Mouse (Mus musculus): ENCODE measurements around the gene Qrsl1. TPM values are rescaled to one million over a fixed set of nuclear protein-coding genes. Genes with fewer than 3 reads are reported as not detected.
A peak's percentile ranks its signal among the peaks of the same experiment; 100 is the strongest.

The Qrsl1 gene
- polyA plus RNA-seq, 1 experiment from 2014 or later: 26.1 TPM

- Histone ChIP-seq H3K27me3 (replicated peaks; ENCODE audit: control insufficient read depth, insufficient read depth, low read length) (no peaks in the 10 kb centered on the region), H3K9me3 (ENCODE audit: control insufficient read depth, low read length) (no peaks in the 10 kb centered on the region), H3K9ac (ENCODE audit: low read depth, low read length) (no peak overlapping the region), H3K4me1 (ENCODE audit: control insufficient read depth, insufficient read depth, low read depth, low read length) (no peaks in the 10 kb centered on the region), H3K4me3 (ENCODE audit: low read length) (no peak overlapping the region), H3K27ac (ENCODE audit: low read depth, low read length) (no peak overlapping the region), H3K4me2 (ENCODE audit: low read length) (no peak overlapping the region), H3K36me3 (ENCODE audit: control insufficient read depth, insufficient read depth, low read length) (no peaks in the 10 kb centered on the region)
- 77% methylated on average over 2 of the region's 2 CpGs for WGBS
- no peak for ATAC-seq
These were observed 15.2 kb upstream of the Qrsl1 start for GRCm38 (mm10) chr10:43916737-43917136.

GRCm38 (mm10) chr10:43916181-43916580 is 14.6 kb upstream of the Qrsl1 start:
- Histone ChIP-seq H3K36me3 (ENCODE audit: control insufficient read depth, insufficient read depth, low read length) (no peaks in the 10 kb centered on the region), H3K9me3 (ENCODE audit: control insufficient read depth, low read length) (no peaks in the 10 kb centered on the region), H3K4me1 (ENCODE audit: control insufficient read depth, insufficient read depth, low read depth, low read length) (no peaks in the 10 kb centered on the region), H3K4me2 (ENCODE audit: low read length) (no peak overlapping the region), H3K4me3 (ENCODE audit: low read length) (no peak overlapping the region), H3K27ac (ENCODE audit: low read depth, low read length) (no peak overlapping the region), H3K9ac (ENCODE audit: low read depth, low read length) (no peak overlapping the region), H3K27me3 (replicated peaks; ENCODE audit: control insufficient read depth, insufficient read depth, low read length) (no peaks in the 10 kb centered on the region)
- no peak for ATAC-seq
- 84% methylated on average over 12 of the region's 12 CpGs for WGBS

- Histone ChIP-seq H3K4me2 (ENCODE audit: low read length) (no peak overlapping the region), H3K27ac (ENCODE audit: low read depth, low read length) (no peak overlapping the region), H3K36me3 (ENCODE audit: control insufficient read depth, insufficient read depth, low read length) (peaks cover 3% of the 10 kb centered on the region; the same call in 1 of the 2 replicates), H3K27me3 (replicated peaks; ENCODE audit: control insufficient read depth, insufficient read depth, low read length) (no peaks in the 10 kb centered on the region), H3K9ac (ENCODE audit: low read depth, low read length) (no peak overlapping the region), H3K4me3 (ENCODE audit: low read length) (no peak overlapping the region), H3K4me1 (ENCODE audit: control insufficient read depth, insufficient read depth, low read depth, low read length) (no peaks in the 10 kb centered on the region), H3K9me3 (ENCODE audit: control insufficient read depth, low read length) (no peaks in the 10 kb centered on the region)
- ATAC-seq: no peak
- 90% methylated on average over 3 of the region's 3 CpGs for WGBS
These were observed 10.7 kb upstream of the Qrsl1 start for GRCm38 (mm10) chr10:43912236-43912635.

GRCm38 (mm10) chr10:43910873-43911142 is 9.3 kb upstream of the Qrsl1 start:
- no peaks in the 10 kb centered on the region for H3K27me3 ChIP-seq (replicated peaks; ENCODE audit: control insufficient read depth, insufficient read depth, low read length)
- WGBS: 93% methylated on average over 8 of the region's 8 CpGs
- H3K4me3 ChIP-seq (ENCODE audit: low read length): no peak overlapping the region
- H3K9me3 ChIP-seq (ENCODE audit: control insufficient read depth, low read length): no peaks in the 10 kb centered on the region
- no peak for ATAC-seq
- H3K4me2 ChIP-seq (ENCODE audit: low read length): no peak overlapping the region
- H3K9ac ChIP-seq (ENCODE audit: low read depth, low read length): no peak overlapping the region
- H3K36me3 ChIP-seq (ENCODE audit: control insufficient read depth, insufficient read depth, low read length): peaks cover 3% of the 10 kb centered on the region; the same call in 1 of the 2 replicates
- no peak overlapping the region for H3K27ac ChIP-seq (ENCODE audit: low read depth, low read length)
- no peaks in the 10 kb centered on the region for H3K4me1 ChIP-seq (ENCODE audit: control insufficient read depth, insufficient read depth, low read depth, low read length)

GRCm38 (mm10) chr10:43910032-43910872 is 8.7 kb upstream of the Qrsl1 start:
- H3K27me3 ChIP-seq (replicated peaks; ENCODE audit: control insufficient read depth, insufficient read depth, low read length): no peaks in the 10 kb centered on the region
- 89% methylated on average over 12 of the region's 12 CpGs for WGBS
- no peak overlapping the region for H3K4me2 ChIP-seq (ENCODE audit: low read length)
- H3K36me3 ChIP-seq (ENCODE audit: control insufficient read depth, insufficient read depth, low read length): peaks cover 3% of the 10 kb centered on the region; the same call in 1 of the 2 replicates
- H3K27ac ChIP-seq (ENCODE audit: low read depth, low read length): no peak overlapping the region
- H3K4me3 ChIP-seq (ENCODE audit: low read length): no peak overlapping the region
- no peak overlapping the region for H3K9ac ChIP-seq (ENCODE audit: low read depth, low read length)
- ATAC-seq: no peak
- no peaks in the 10 kb centered on the region for H3K9me3 ChIP-seq (ENCODE audit: control insufficient read depth, low read length)
- no peaks in the 10 kb centered on the region for H3K4me1 ChIP-seq (ENCODE audit: control insufficient read depth, insufficient read depth, low read depth, low read length)

GRCm38 (mm10) chr10:43904569-43904968 is 3.0 kb upstream of the Qrsl1 start:
- Histone ChIP-seq H3K27me3 (replicated peaks; ENCODE audit: control insufficient read depth, insufficient read depth, low read length) (no peaks in the 10 kb centered on the region), H3K4me3 (ENCODE audit: low read length) (no peak overlapping the region), H3K9me3 (ENCODE audit: control insufficient read depth, low read length) (no peaks in the 10 kb centered on the region), H3K9ac (ENCODE audit: low read depth, low read length) (no peak overlapping the region), H3K36me3 (ENCODE audit: control insufficient read depth, insufficient read depth, low read length) (no peaks in the 10 kb centered on the region), H3K4me1 (ENCODE audit: control insufficient read depth, insufficient read depth, low read depth, low read length) (peaks cover 11% of the 10 kb centered on the region), H3K4me2 (ENCODE audit: low read length) (no peak overlapping the region), H3K27ac (ENCODE audit: low read depth, low read length) (no peak overlapping the region)
- 90% methylated on average over 1 of the region's 1 CpGs for WGBS
- no peak for ATAC-seq

- Histone ChIP-seq H3K36me3 (ENCODE audit: control insufficient read depth, insufficient read depth, low read length) (no peaks in the 10 kb centered on the region), H3K4me2 (ENCODE audit: low read length) (peak overlapping the region; percentile 67), H3K9ac (ENCODE audit: low read depth, low read length) (peak overlapping the region; percentile 80), H3K27me3 (replicated peaks; ENCODE audit: control insufficient read depth, insufficient read depth, low read length) (no peaks in the 10 kb centered on the region), H3K4me1 (ENCODE audit: control insufficient read depth, insufficient read depth, low read depth, low read length) (peaks cover 11% of the 10 kb centered on the region), H3K4me3 (ENCODE audit: low read length) (peak overlapping the region; percentile 79), H3K27ac (ENCODE audit: low read depth, low read length) (peak overlapping the region; percentile 74; the same call in 1 of the 2 replicates), H3K9me3 (ENCODE audit: control insufficient read depth, low read length) (no peaks in the 10 kb centered on the region)
- WGBS: 12% methylated on average over 21 of the region's 30 CpGs
- ATAC-seq: peak; percentile 77; the same call in 1 of the 2 replicates
These were observed 518 bp downstream of the Qrsl1 start for GRCm38 (mm10) chr10:43900883-43901570.

GRCm38 (mm10) chr10:43898276-43898675 is 3.3 kb downstream of the Qrsl1 start:
- Histone ChIP-seq H3K9ac (ENCODE audit: low read depth, low read length) (no peak overlapping the region), H3K27me3 (replicated peaks; ENCODE audit: control insufficient read depth, insufficient read depth, low read length) (no peaks in the 10 kb centered on the region), H3K4me3 (ENCODE audit: low read length) (no peak overlapping the region), H3K4me2 (ENCODE audit: low read length) (no peak overlapping the region), H3K9me3 (ENCODE audit: control insufficient read depth, low read length) (no peaks in the 10 kb centered on the region), H3K27ac (ENCODE audit: low read depth, low read length) (no peak overlapping the region), H3K4me1 (ENCODE audit: control insufficient read depth, insufficient read depth, low read depth, low read length) (peaks cover 11% of the 10 kb centered on the region), H3K36me3 (ENCODE audit: control insufficient read depth, insufficient read depth, low read length) (peaks cover 6% of the 10 kb centered on the region; the same call in 1 of the 2 replicates)
- ATAC-seq: no peak
- WGBS: 95% methylated on average over 7 of the region's 7 CpGs

GRCm38 (mm10) chr10:43896065-43896464 is 5.5 kb downstream of the Qrsl1 start:
- H3K27me3 ChIP-seq (replicated peaks; ENCODE audit: control insufficient read depth, insufficient read depth, low read length): no peaks in the 10 kb centered on the region
- no peak overlapping the region for H3K4me2 ChIP-seq (ENCODE audit: low read length)
- H3K9me3 ChIP-seq (ENCODE audit: control insufficient read depth, low read length): no peaks in the 10 kb centered on the region
- no peak overlapping the region for H3K27ac ChIP-seq (ENCODE audit: low read depth, low read length)
- peaks cover 3% of the 10 kb centered on the region for H3K4me1 ChIP-seq (ENCODE audit: control insufficient read depth, insufficient read depth, low read depth, low read length)
- WGBS: 93% methylated on average over 8 of the region's 8 CpGs
- H3K36me3 ChIP-seq (ENCODE audit: control insufficient read depth, insufficient read depth, low read length): peaks cover 9% of the 10 kb centered on the region; the same call in 1 of the 2 replicates
- no peak overlapping the region for H3K9ac ChIP-seq (ENCODE audit: low read depth, low read length)
- H3K4me3 ChIP-seq (ENCODE audit: low read length): no peak overlapping the region
- no peak for ATAC-seq

Measured in hindbrain, embryonic 16.5 days (tissue).